Comparison of ENCODE assay signal across 13 mouse cellular contexts in genomic region chr2:59266428-59266827, GRCm38 (mm10).
"Had no signal": no experiment of that assay in that cellular context is flagged by ENCODE, and none has a peak within 500 bp of the region (broad histone marks: within the 10 kb centered on the region; RNA-seq: fewer than 3 reads in every experiment).

No protein-coding gene starts in this region.

- H3K4me2 ChIP-seq: limb, embryonic 15.5 days; liver, embryonic 12.5 days; lung, embryonic 14.5 days; neural tube, embryonic 15.5 days had no signal

- H3K4me3 ChIP-seq: limb, embryonic 15.5 days; liver, embryonic 12.5 days; midbrain, embryonic 10.5 days; myocyte; neural tube, embryonic 15.5 days had no signal

- H3K9ac ChIP-seq: limb, embryonic 15.5 days; liver, embryonic 12.5 days; lung, embryonic 14.5 days; neural tube, embryonic 15.5 days had no signal

- DNase-seq: kidney, postnatal 36 days; lung, embryonic 14.5 days; lung, postnatal 10 days; lung, postnatal 4 days; midbrain, embryonic 14.5 days; thymus, postnatal 4 days had no signal

- H3K27me3 ChIP-seq: limb, embryonic 15.5 days; liver, embryonic 12.5 days; neural tube, embryonic 15.5 days had no signal

- ATAC-seq: liver, embryonic 12.5 days had no signal

- H3K9me3 ChIP-seq: limb, embryonic 15.5 days; liver, embryonic 12.5 days; midbrain, embryonic 10.5 days; neural tube, embryonic 15.5 days had no signal

- H3K4me1 ChIP-seq: limb, embryonic 15.5 days; liver, embryonic 12.5 days; midbrain, embryonic 10.5 days; neural tube, embryonic 15.5 days had no signal

- H3K36me3 ChIP-seq: limb, embryonic 15.5 days; liver, embryonic 12.5 days; neural tube, embryonic 15.5 days had no signal

- H3K27ac ChIP-seq: kidney, postnatal 0 days; limb, embryonic 15.5 days; liver, embryonic 12.5 days; midbrain, embryonic 10.5 days; neural tube, embryonic 15.5 days; stomach, postnatal 0 days had no signal
